ENCODE assay signal across 9 mouse cellular contexts in the genomic region with DNA sequence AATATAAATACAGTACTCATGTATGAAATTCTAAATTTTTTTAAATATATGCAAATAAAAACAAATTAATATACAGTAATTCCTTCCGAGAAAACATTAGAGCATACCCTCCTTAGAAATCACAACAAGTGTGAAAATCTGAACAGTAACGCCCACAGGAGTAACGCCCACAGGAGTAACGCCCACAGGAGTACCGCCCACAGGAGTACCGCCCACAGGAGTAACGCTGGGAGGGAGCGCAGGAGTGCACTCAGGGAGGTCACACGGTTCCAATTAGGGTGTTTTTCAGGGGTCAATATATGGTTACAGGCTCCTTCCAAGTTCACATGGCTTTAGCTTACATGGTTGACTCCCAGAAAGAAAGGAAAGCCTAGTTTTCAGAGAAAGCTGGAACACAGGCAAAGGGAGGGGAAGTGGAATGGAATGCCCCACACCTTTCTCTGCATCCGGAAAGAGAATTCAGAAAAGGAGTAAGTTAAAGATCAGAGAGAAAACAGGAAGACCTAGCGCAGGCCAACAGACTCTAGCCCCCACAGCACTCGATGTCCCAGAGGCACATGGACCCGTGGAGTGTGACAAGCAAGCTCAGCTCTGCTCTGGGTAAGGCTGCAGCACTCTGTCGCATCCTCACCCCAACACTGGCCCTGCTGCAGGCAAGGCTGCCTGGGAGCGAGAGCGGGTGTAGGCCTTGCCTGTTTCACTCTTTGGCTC. TPM values are rescaled to one million over a fixed set of nuclear protein-coding genes. Genes with fewer than 3 reads are reported as not detected.
DNase-seq lines count a peak whose midpoint lies in the region; ATAC-seq and TF ChIP-seq lines count a peak whose summit lies in the region.
"Had no signal": no experiment of that assay in that cellular context is flagged by ENCODE, and none has a peak within 500 bp of the region (broad histone marks: within the 10 kb centered on the region; RNA-seq: fewer than 3 reads in every experiment).

No protein-coding gene starts in this region.

- 0 out of 2 replicates have a peak, but pooled peaks have one; percentile 27 for ATAC-seq in heart, postnatal 0 days (ENCODE audit: insufficient read depth, low read depth)
- ATAC-seq in forebrain, embryonic 13.5 days, result peak; percentile 63; the same call in 1 of the 2 replicates
- 0 out of 2 replicates have a peak, but pooled peaks have one; percentile 29 for ATAC-seq in liver, embryonic 13.5 days (ENCODE audit: low read depth)
- ATAC-seq in frontal cortex, adult (ENCODE audit: low TSS enrichment), result no peak

- H3K36me3 ChIP-seq in heart, postnatal 0 days (replicated peaks; ENCODE audit: control insufficient read depth, insufficient read depth, low read length), result no peaks in the 10 kb centered on the region
- peaks cover 8% of the 10 kb centered on the region; the same call in 1 of the 2 replicates for H3K36me3 ChIP-seq in heart, embryonic 10.5 days
- H3K36me3 ChIP-seq in forebrain, embryonic 13.5 days (ENCODE audit: poor library complexity, severe bottlenecking), result peaks cover 13% of the 10 kb centered on the region
- H3K36me3 ChIP-seq in liver, embryonic 13.5 days, result peaks cover 8% of the 10 kb centered on the region; the same call in 1 of the 2 replicates

- H3K4me1 ChIP-seq in heart, postnatal 0 days (ENCODE audit: control insufficient read depth, insufficient read depth), result 0 out of 2 replicates have a peak, but pooled peaks cover 10% of the 10 kb centered on the region
- H3K4me1 ChIP-seq in heart, embryonic 10.5 days, result peaks cover 60% of the 10 kb centered on the region
- H3K4me1 ChIP-seq in forebrain, embryonic 13.5 days, result peaks cover 20% of the 10 kb centered on the region
- H3K4me1 ChIP-seq in liver, embryonic 13.5 days (replicated peaks), result peaks cover 29% of the 10 kb centered on the region

- no peak for DNase-seq in heart, postnatal 0 days (ENCODE audit: low spot score)
- no peak for DNase-seq in heart, embryonic 10.5 days (ENCODE audit: low spot score)
- peak; percentile 62 for DNase-seq in ES-CJ7 (ENCODE audit: low read depth, low spot score)
- no peak for DNase-seq in liver, embryonic 13.5 days
- DNase-seq in thymus, postnatal 0 days (ENCODE audit: low spot score), result no peak
- no peak for DNase-seq in left cerebral cortex, adult 2 months (ENCODE audit: extremely low spot score in 1 of 2, low spot score in 2 of 2)
- DNase-seq: cerebellum, postnatal 36 days had no signal

- intact Hi-C loops in left cerebral cortex, adult 2 months (cut with DNase I), result no loop called here

- H3K27ac ChIP-seq in heart, postnatal 0 days (ENCODE audit: low read depth), result no peak overlapping the region
- no peak overlapping the region for H3K27ac ChIP-seq in heart, embryonic 10.5 days
- no peak overlapping the region; the same call in 1 of the 2 replicates for H3K27ac ChIP-seq in forebrain, embryonic 13.5 days
- H3K27ac ChIP-seq in liver, embryonic 13.5 days, result no peak overlapping the region
- no peak overlapping the region for H3K27ac ChIP-seq in left cerebral cortex, adult 2 months

- WGBS in heart, postnatal 0 days, result 55% methylated on average over 16 of the region's 16 CpGs
- WGBS in heart, embryonic 10.5 days, result 47% methylated on average over 16 of the region's 16 CpGs
- 49% methylated on average over 16 of the region's 16 CpGs for WGBS in forebrain, embryonic 13.5 days
- WGBS in liver, embryonic 13.5 days (ENCODE audit: insufficient replicate concordance), result 39% methylated on average over 16 of the region's 16 CpGs

- H3K27me3 ChIP-seq in heart, postnatal 0 days (ENCODE audit: control insufficient read depth, insufficient read depth, low read length), result no peaks in the 10 kb centered on the region
- H3K27me3 ChIP-seq in heart, embryonic 10.5 days (ENCODE audit: insufficient read depth, poor library complexity, severe bottlenecking), result no peaks in the 10 kb centered on the region
- no peaks in the 10 kb centered on the region for H3K27me3 ChIP-seq in forebrain, embryonic 13.5 days
- no peaks in the 10 kb centered on the region for H3K27me3 ChIP-seq in liver, embryonic 13.5 days

- H3K9ac ChIP-seq in heart, postnatal 0 days (replicated peaks; ENCODE audit: low read depth, low read length), result no peak overlapping the region
- 0 out of 2 replicates have a peak overlapping the region, but pooled peaks have one; percentile 27 for H3K9ac ChIP-seq in forebrain, embryonic 13.5 days
- no peak overlapping the region for H3K9ac ChIP-seq in liver, embryonic 13.5 days

- no peaks in the 10 kb centered on the region for H3K9me3 ChIP-seq in heart, postnatal 0 days (replicated peaks; ENCODE audit: control insufficient read depth, low read length)
- no peaks in the 10 kb centered on the region for H3K9me3 ChIP-seq in heart, embryonic 10.5 days
- H3K9me3 ChIP-seq in forebrain, embryonic 13.5 days (replicated peaks), result no peaks in the 10 kb centered on the region
- H3K9me3 ChIP-seq in liver, embryonic 13.5 days (replicated peaks), result no peaks in the 10 kb centered on the region

- no peak for TF ChIP-seq CTCF in heart, postnatal 0 days (IDR thresholded peaks at IDR 0.05; ENCODE audit: low read depth)
- no peak for TF ChIP-seq CTCF in left cerebral cortex, adult 2 months (IDR thresholded peaks at IDR 0.05)

- no peak overlapping the region for H3K4me3 ChIP-seq in heart, postnatal 0 days (ENCODE audit: low read depth, low read length)
- H3K4me3 ChIP-seq in heart, embryonic 10.5 days, result no peak overlapping the region
- no peak overlapping the region for H3K4me3 ChIP-seq in forebrain, embryonic 13.5 days
- H3K4me3 ChIP-seq in liver, embryonic 13.5 days (replicated peaks), result no peak overlapping the region
- no peak overlapping the region for H3K4me3 ChIP-seq in left cerebral cortex, adult 2 months

- no peak for TF ChIP-seq EP300 in heart, postnatal 0 days (IDR thresholded peaks at IDR 0.05; ENCODE audit: low read depth)

- no peak overlapping the region for H3K4me2 ChIP-seq in heart, postnatal 0 days (ENCODE audit: low read depth, low read length)
- H3K4me2 ChIP-seq in forebrain, embryonic 13.5 days, result no peak overlapping the region
- no peak overlapping the region for H3K4me2 ChIP-seq in liver, embryonic 13.5 days

RNA-seq across cellular contexts. Expression of gene Ext2, which starts 50.2 kb away (rescaled TPM):
- 32.8 TPM in 2 replicates for total RNA-seq in heart, postnatal 0 days (2014; rRNA removed; ENCODE audit: low replicate concordance)
- 38.2 and 40.3 TPM in 2 replicates for polyA plus RNA-seq in heart, postnatal 0 days (2015; fragmentation: Nextera tagmentation; extraction: Ambion mirVana)
- polyA plus RNA-seq in heart, embryonic 10.5 days (2016; fragmentation: Nextera tagmentation; extraction: Ambion mirVana), result 82.8 and 83.0 TPM in 2 replicates
- polyA plus RNA-seq in forebrain, embryonic 13.5 days (2015; fragmentation: Nextera tagmentation; extraction: Ambion mirVana), result 50.6 and 57.6 TPM in 2 replicates
- polyA plus RNA-seq in liver, embryonic 13.5 days (2015; fragmentation: Nextera tagmentation; extraction: Ambion mirVana), result 29.6 and 35.0 TPM in 2 replicates
- 48.3 and 49.5 TPM in 2 replicates for polyA plus RNA-seq in thymus, postnatal 0 days (2015; fragmentation: Nextera tagmentation; extraction: Ambion mirVana)
- 10 to 100 TPM; 50.6 to 57.4 TPM for total RNA-seq in left cerebral cortex, adult 2 months (2021)
